ENCODE assay signal across 9 mouse cellular contexts in the genomic region with DNA sequence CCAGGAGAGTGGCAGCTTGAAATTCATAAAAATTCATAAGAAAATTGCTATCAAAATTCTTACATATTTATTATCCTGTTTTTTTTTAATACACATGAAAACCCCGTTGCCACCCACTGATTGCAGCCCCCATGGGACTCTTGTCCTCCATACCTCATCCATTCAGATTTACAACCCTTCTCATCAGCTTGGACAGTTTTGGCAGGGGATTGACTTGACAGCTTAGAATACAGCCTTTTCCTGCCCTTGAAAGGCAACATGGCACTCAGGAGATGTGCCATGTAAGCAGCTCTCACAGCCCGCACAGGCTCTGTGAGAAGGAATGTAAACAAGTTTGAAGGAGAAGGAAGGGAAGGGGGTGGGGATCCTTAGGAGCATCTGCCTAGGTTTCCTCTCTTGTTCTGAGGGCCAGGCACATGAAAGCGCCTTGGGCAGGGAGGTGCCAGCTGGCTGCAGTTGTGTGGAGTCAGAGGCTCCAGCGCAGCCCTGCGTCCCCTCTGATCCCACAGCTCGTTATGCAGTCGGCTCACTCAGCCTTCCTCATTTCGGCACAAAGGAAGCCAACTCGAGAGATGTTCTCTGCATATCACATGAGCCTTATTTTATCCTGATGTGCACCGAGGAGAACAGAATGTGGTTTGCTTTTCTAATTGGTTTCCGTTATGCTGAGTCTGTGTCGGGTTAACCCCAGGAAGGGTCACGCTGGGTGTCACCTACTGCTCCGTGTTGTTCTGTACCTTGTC.
DNase-seq lines count a peak whose midpoint lies in the region; ATAC-seq and TF ChIP-seq lines count a peak whose summit lies in the region.
"Had no signal": no experiment of that assay in that cellular context is flagged by ENCODE, and none has a peak within 500 bp of the region (broad histone marks: within the 10 kb centered on the region; RNA-seq: fewer than 3 reads in every experiment).

No protein-coding gene starts in this region.

- H3K4me3 ChIP-seq in kidney, embryonic 16.5 days (ENCODE audit: low read length) = peak overlapping the region; percentile 19; the same call in 1 of the 2 replicates
- peak overlapping the region; percentile 19; the same call in 1 of the 2 replicates for H3K4me3 ChIP-seq in layer of hippocampus, adult 2 months
- H3K4me3 ChIP-seq in neural tube, embryonic 11.5 days (ENCODE audit: low read depth, low read length) = no peak overlapping the region

- DNase-seq in kidney, adult 9 months = no peak
- DNase-seq in embryo, embryonic 10.5 days (ENCODE audit: low spot score) = peak; percentile 50
- peak; percentile 64 for DNase-seq in gastrocnemius, postnatal 14 days
- DNase-seq in layer of hippocampus, adult 2 months (ENCODE audit: low spot score in 2 of 2) = peak; percentile 14 to 50
- peak; percentile 25 to 29 for DNase-seq in lung, adult 18-20 months
- peak; percentile 31 for DNase-seq in neural tube, embryonic 11.5 days (ENCODE audit: low spot score)
- DNase-seq in spleen, postnatal 10 days (ENCODE audit: low spot score in 2 of 2) = no peak

- H3K36me3 ChIP-seq in kidney, embryonic 16.5 days (ENCODE audit: insufficient read depth, low read length) = no peaks in the 10 kb centered on the region
- H3K36me3 ChIP-seq in neural tube, embryonic 11.5 days (ENCODE audit: control insufficient read depth, insufficient read depth, low read length) = no peaks in the 10 kb centered on the region
- H3K36me3 ChIP-seq: G1E had no signal

- 0 out of 2 replicates have a peak, but pooled peaks cover 3% of the 10 kb centered on the region for H3K4me1 ChIP-seq in kidney, embryonic 16.5 days (ENCODE audit: insufficient read depth, low read length)
- peaks cover 5% of the 10 kb centered on the region; the same call in 1 of the 2 replicates for H3K4me1 ChIP-seq in neural tube, embryonic 11.5 days (ENCODE audit: control insufficient read depth, insufficient read depth, low read length)

- H3K9me3 ChIP-seq in kidney, embryonic 16.5 days (ENCODE audit: low read length) = no peaks in the 10 kb centered on the region
- H3K9me3 ChIP-seq in neural tube, embryonic 11.5 days (ENCODE audit: control insufficient read depth, low read length) = no peaks in the 10 kb centered on the region
- H3K9me3 ChIP-seq: G1E had no signal

- no peak overlapping the region for H3K27ac ChIP-seq in kidney, embryonic 16.5 days (ENCODE audit: low read length)
- H3K27ac ChIP-seq in layer of hippocampus, adult 2 months = peak overlapping the region; percentile 65
- H3K27ac ChIP-seq in neural tube, embryonic 11.5 days (ENCODE audit: low read depth, low read length) = no peak overlapping the region

- 0 out of 2 replicates have a peak, but pooled peaks have one; percentile 57 for ATAC-seq in kidney, embryonic 16.5 days (ENCODE audit: low FRiP score, low TSS enrichment)
- peak; percentile 58 for ATAC-seq in neural tube, embryonic 11.5 days (ENCODE audit: insufficient read depth, low FRiP score, low TSS enrichment)

- WGBS in kidney, embryonic 16.5 days = 12% methylated on average over 14 of the region's 14 CpGs
- 36% methylated on average over 14 of the region's 14 CpGs for WGBS in neural tube, embryonic 11.5 days

- H3K9ac ChIP-seq in kidney, embryonic 16.5 days (replicated peaks; ENCODE audit: low read length) = no peak overlapping the region
- 0 out of 2 replicates have a peak overlapping the region, but pooled peaks have one; percentile 31 for H3K9ac ChIP-seq in neural tube, embryonic 11.5 days (ENCODE audit: low read length)

- TF ChIP-seq CTCF in layer of hippocampus, adult 2 months (conservative IDR thresholded peaks at IDR 0.05) = no peak

- H3K4me2 ChIP-seq in kidney, embryonic 16.5 days (replicated peaks; ENCODE audit: low read depth, low read length) = peak overlapping the region; percentile 22
- H3K4me2 ChIP-seq in neural tube, embryonic 11.5 days (ENCODE audit: low read depth) = no peak overlapping the region

- H3K27me3 ChIP-seq in kidney, embryonic 16.5 days (ENCODE audit: insufficient read depth, low read length) = no peaks in the 10 kb centered on the region
- no peaks in the 10 kb centered on the region for H3K27me3 ChIP-seq in neural tube, embryonic 11.5 days (ENCODE audit: control insufficient read depth, insufficient read depth, low read length)

- intact Hi-C loops in gastrocnemius, postnatal 14 days (cut with DNase I; ENCODE audit: low total_unique reads) = no loop called here

Comparison
In these comparisons a context has a peak if more than half of its experiments do, and no peak if none do; other contexts are left out.
1. DNase-seq: peak in embryo, embryonic 10.5 days (single experiment), gastrocnemius, postnatal 14 days (single experiment), layer of hippocampus, adult 2 months (2 of 2), lung, adult 18-20 months (2 of 2) and neural tube, embryonic 11.5 days (single experiment); none in kidney, adult 9 months (single experiment) and spleen, postnatal 10 days (0 of 2).